Mouse (Mus musculus) adrenal gland, adult 2 months (tissue): ENCODE measurements at regions not wholly inside any gene's neighbourhood (a gene's known extent, or its start where the extent isn't known, plus 50 kb on each side); places are given as distances from the start of the nearest gene placed in this dataset.

Experiments used
- DNase-seq: peaks from one replicate; pipeline ENCODE4 v3.0.0; 2021

GRCm38 (mm10) chr15:96944741-96945140, 111.0 kb downstream of the Slc38a4 start:
- no peak for DNase-seq

GRCm38 (mm10) chr15:96942651-96943050, 113.1 kb downstream of the Slc38a4 start:
- DNase-seq, result no peak

- DNase-seq, result no peak
These were observed 117.3 kb downstream of the Slc38a4 start for GRCm38 (mm10) chr15:96938406-96938805.

- no peak for DNase-seq
These were observed 118.1 kb downstream of the Slc38a4 start for GRCm38 (mm10) chr15:96937623-96938022.

- peak; percentile 87 for DNase-seq
These were observed 118.9 kb downstream of the Slc38a4 start for GRCm38 (mm10) chr15:96936705-96937346.

- no peak for DNase-seq
These were observed 119.5 kb downstream of the Slc38a4 start for GRCm38 (mm10) chr15:96936216-96936615.

GRCm38 (mm10) chr15:96933451-96933850, 122.3 kb downstream of the Slc38a4 start:
- DNase-seq, result no peak

GRCm38 (mm10) chr15:96930531-96930930, 125.2 kb downstream of the Slc38a4 start:
- peak; percentile 7 for DNase-seq

- DNase-seq, result no peak
These were observed 126.0 kb downstream of the Slc38a4 start for GRCm38 (mm10) chr15:96929788-96930187.

- no peak for DNase-seq
These were observed 127.1 kb downstream of the Slc38a4 start for GRCm38 (mm10) chr15:96928692-96929091.

GRCm38 (mm10) chr15:96927674-96928073, 128.1 kb downstream of the Slc38a4 start:
- no peak for DNase-seq

GRCm38 (mm10) chr15:96926660-96927059, 129.1 kb downstream of the Slc38a4 start:
- DNase-seq, result no peak

- DNase-seq, result no peak
These were observed 139.2 kb downstream of the Slc38a4 start for GRCm38 (mm10) chr15:96916586-96916985.

GRCm38 (mm10) chr15:96915544-96915943, 140.2 kb downstream of the Slc38a4 start:
- no peak for DNase-seq

GRCm38 (mm10) chr15:96914988-96915387, 140.8 kb downstream of the Slc38a4 start:
- no peak for DNase-seq

GRCm38 (mm10) chr15:96905520-96905919, 150.2 kb downstream of the Slc38a4 start:
- no peak for DNase-seq

- no peak for DNase-seq
These were observed 152.3 kb downstream of the Slc38a4 start for GRCm38 (mm10) chr15:96903461-96903860.

- no peak for DNase-seq
These were observed 153.0 kb downstream of the Slc38a4 start for GRCm38 (mm10) chr15:96902781-96903180.

GRCm38 (mm10) chr15:96901616-96902015, 154.1 kb downstream of the Slc38a4 start:
- DNase-seq, result no peak

GRCm38 (mm10) chr15:96898285-96898684, 157.5 kb downstream of the Slc38a4 start:
- DNase-seq, result no peak

- DNase-seq, result no peak
These were observed 170.9 kb downstream of the Slc38a4 start for GRCm38 (mm10) chr15:96884901-96885300.

- DNase-seq, result no peak
These were observed 172.0 kb downstream of the Slc38a4 start for GRCm38 (mm10) chr15:96883754-96884153.

GRCm38 (mm10) chr15:96882211-96882610, 173.5 kb downstream of the Slc38a4 start:
- no peak for DNase-seq

- DNase-seq, result no peak
These were observed 174.1 kb downstream of the Slc38a4 start for GRCm38 (mm10) chr15:96881519-96882170.
